Mouse (Mus musculus) megakaryocyte, embryonic 14.5 days (primary cell): ENCODE measurements around the gene Gpr35. TPM values are rescaled to one million over a fixed set of nuclear protein-coding genes. Genes with fewer than 3 reads are reported as not detected.
A peak's percentile ranks its signal among the peaks of the same experiment; 100 is the strongest.

Experiments
- H3K27me3 ChIP-seq: replicated peaks from 2 replicates; pipeline ENCODE3; 2012; ENCODE audit warnings: inconsistent platforms
- H3K36me3 ChIP-seq: replicated peaks from 2 replicates; pipeline ENCODE3; 2012; ENCODE audit warnings: low read length, inconsistent platforms, mixed read lengths
- H3K4me1 ChIP-seq: 2 replicates; pipeline ENCODE4 v1.6.1; 2012; ENCODE audit warnings: inconsistent platforms
- H3K4me3 ChIP-seq: replicated peaks from 2 replicates; pipeline ENCODE3; 2012; ENCODE audit warnings: moderate library complexity, mild to moderate bottlenecking, inconsistent platforms
- H3K9me3 ChIP-seq: 2 replicates; pipeline ENCODE4 v1.6.1; 2012; ENCODE audit warnings: inconsistent platforms
- FLI1 ChIP-seq: IDR thresholded peaks from 2 replicates; pipeline ENCODE4 v1.6.1; 2012; ENCODE audit warnings: low read length, inconsistent platforms, mixed read lengths
- GATA1 ChIP-seq: IDR thresholded peaks from 3 replicates; pipeline ENCODE4 v1.6.1; 2012; ENCODE audit warnings: mixed read lengths, low read length, inconsistent platforms, borderline replicate concordance
- polyA plus RNA-seq: library from polyadenylated mRNA; stranded (reverse); fragments of >175 nt; gene quantifications from 2 replicates; pipeline ENCODE4 v1.2.3, GENCODE M21; 2012; ENCODE audit warnings: low replicate concordance; ENCODE audit not compliant: insufficient read depth

The Gpr35 gene
- polyA plus RNA-seq, 1 experiment: 1.1 TPM

DNA sequence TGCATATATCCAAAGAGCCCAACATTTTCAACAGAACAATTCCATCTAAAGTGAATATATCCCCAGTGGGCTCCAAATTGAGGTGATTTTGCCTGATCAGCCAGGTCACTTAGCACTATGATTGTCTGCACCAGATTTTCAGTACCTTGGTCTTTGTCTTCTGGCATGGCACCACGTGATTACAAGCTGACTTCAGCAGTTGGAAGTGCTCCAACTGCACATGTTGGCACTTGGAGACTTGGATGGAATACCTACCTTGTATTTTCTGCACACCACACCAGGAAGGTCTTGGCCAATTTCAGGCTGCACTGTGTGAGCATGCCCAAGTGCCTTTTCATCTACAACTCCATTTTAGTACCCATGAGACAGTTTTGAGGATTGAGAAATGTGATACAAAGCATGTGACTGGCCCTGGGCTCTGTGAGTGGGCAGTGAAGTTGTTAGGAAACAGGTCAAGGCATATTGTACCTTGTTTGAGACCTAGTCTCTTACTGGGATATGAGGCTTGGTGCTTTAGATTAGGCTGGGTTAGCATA is 20.4 kb upstream of the Gpr35 start:
- no peak for TF ChIP-seq GATA1
- TF ChIP-seq FLI1: no peak
- H3K27me3 ChIP-seq: peaks cover 25% of the 10 kb centered on the region
- peaks cover 22% of the 10 kb centered on the region for H3K4me1 ChIP-seq
- H3K4me3 ChIP-seq: no peak overlapping the region
- no peaks in the 10 kb centered on the region for H3K36me3 ChIP-seq
- H3K9me3 ChIP-seq: peaks cover 38% of the 10 kb centered on the region

DNA sequence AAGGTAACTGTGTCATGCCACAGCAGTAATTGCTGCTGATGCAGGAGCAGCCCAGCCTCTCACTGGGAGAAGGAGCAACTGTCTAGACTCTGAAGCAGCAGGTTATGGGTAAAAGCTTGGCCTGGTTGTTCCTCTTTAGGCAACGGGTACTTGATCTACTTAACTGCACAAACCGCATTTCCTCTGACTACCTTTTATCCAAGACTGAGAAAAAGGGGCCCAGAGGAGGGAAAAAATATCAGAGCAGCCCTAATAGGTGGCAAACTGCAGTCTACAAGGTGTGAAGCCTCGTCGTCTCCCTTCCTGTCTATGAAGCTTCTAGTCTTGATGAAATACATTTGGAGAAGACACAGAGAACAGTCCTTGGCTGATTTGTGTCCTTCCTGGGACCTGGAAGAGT is 17.1 kb upstream of the Gpr35 start:
- H3K27me3 ChIP-seq: peaks cover 18% of the 10 kb centered on the region
- H3K36me3 ChIP-seq: peaks cover 15% of the 10 kb centered on the region
- peaks cover 42% of the 10 kb centered on the region for H3K4me1 ChIP-seq
- peak overlapping the region; percentile 94 for H3K4me3 ChIP-seq
- no peak for TF ChIP-seq GATA1
- no peak for TF ChIP-seq FLI1
- peaks cover 17% of the 10 kb centered on the region for H3K9me3 ChIP-seq

DNA sequence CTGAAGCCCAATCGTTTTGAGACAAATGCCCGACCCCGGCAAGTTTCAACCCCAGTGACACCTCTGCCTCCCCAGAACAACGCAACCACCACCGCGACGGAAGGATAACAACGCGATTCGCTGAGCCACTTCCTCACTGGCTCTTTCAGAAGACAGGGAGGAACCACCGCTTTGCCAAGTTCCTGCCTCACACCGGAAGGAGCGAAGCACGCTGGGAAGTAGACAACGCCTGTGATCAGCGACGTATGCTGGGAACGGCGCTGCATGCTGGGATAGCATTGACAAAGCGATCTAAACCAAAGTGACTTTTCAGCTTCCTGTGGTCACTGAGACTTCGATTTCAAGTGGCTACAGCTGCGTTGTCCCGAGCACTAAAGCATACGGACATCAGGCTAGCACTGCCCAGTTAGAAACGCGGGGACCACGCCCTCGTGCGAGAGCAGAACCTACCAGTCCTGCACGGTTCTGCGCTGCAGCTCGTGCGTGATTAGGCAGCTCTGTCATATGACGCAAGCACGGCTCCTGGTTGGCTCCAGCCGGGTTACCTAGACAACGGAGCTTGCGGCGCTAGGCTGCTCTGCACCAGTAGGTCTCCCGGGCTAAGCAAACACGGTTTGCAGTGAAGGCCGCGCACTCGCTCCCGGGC is 16.4 kb upstream of the Gpr35 start, which contains the start of gene Capn10:
TSS of gene Capn10 (plus strand) at position 195 of the 646 bp plus-strand sequence.
- peaks cover 17% of the 10 kb centered on the region for H3K9me3 ChIP-seq
- peaks cover 42% of the 10 kb centered on the region for H3K4me1 ChIP-seq
- H3K4me3 ChIP-seq: peak within 1 kb of the TSS; percentile 94
- H3K27me3 ChIP-seq: peaks cover 14% of the 10 kb centered on the region
- H3K36me3 ChIP-seq: peaks cover 22% of the 10 kb centered on the region
- TF ChIP-seq FLI1 (peak; percentile 40; the same call in 1 of the 2 replicates), GATA1 (no peak)

DNA sequence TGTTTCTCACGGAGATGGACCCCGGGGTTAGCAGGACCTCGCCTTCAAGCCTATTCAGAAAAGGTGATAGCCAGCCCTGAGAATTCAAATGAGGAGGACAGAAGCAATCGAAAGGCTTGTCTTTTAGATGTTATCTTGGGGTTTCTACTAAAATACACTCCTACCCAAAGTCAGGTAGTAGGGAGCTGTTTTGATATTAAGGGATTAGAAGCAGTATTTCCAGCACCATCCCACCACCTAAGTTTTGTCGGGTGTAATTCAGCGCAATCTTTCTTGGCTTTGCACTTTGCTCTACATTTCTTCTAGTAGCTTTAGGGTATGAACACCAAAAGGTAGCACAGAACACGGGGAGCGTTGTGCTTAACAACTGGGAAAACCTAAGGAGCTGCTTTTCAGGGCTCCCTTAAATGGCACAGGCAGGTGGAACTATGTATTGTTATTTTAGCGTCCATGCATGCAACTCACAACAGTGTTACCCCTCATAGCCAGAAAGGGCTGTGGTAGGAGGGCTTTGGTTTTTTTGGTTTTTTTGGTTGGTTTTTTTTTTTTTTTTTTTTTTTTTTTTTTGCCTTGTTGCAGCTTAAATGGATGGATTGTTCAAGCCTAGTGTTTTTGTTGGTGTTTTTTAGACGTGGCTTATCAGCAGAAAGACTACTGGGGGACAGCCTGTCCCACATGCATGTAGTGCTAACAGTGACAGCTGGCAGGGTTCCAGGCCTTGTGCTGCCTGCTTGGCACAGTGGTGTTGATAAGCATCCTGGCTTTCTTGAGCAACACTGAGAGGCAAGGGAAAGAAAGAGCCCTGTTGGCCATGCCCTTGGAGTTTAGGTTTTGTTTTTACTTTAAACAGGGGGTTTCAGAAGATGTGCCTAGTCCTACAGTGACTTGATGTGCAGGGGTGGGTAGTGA is 15.4 kb upstream of the Gpr35 start:
- peaks cover 5% of the 10 kb centered on the region for H3K27me3 ChIP-seq
- TF ChIP-seq GATA1 (no peak), FLI1 (no peak)
- peaks cover 32% of the 10 kb centered on the region for H3K36me3 ChIP-seq
- H3K4me1 ChIP-seq: peaks cover 42% of the 10 kb centered on the region
- peak overlapping the region; percentile 94 for H3K4me3 ChIP-seq
- H3K9me3 ChIP-seq: peaks cover 17% of the 10 kb centered on the region

DNA sequence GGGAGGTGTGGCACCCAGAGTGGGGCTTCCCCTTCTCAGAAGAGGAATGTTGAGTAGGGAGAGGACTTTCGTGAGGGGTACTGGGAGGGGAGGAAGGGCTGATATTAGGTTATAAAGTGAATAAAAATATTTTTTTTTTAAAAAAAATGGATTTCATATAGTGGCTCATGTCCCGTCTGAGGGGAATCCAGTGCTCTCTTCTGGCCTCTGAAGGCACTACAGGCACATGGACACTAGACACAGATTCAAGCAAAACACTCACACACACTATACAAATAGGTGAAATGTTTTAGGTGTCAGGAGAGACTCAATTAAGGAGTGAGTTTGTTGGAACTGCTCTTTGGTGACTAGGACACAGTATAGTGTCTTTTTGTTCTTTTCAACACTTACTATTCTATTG is 14.7 kb upstream of the Gpr35 start:
- peaks cover 17% of the 10 kb centered on the region for H3K9me3 ChIP-seq
- H3K4me3 ChIP-seq: peak overlapping the region; percentile 94
- peaks cover 42% of the 10 kb centered on the region for H3K4me1 ChIP-seq
- no peak for TF ChIP-seq FLI1
- TF ChIP-seq GATA1: no peak
- peaks cover 4% of the 10 kb centered on the region for H3K27me3 ChIP-seq
- H3K36me3 ChIP-seq: peaks cover 38% of the 10 kb centered on the region

GRCm38 (mm10) chr1:92936467-92936866 is 14.2 kb upstream of the Gpr35 start:
- H3K9me3 ChIP-seq: peaks cover 16% of the 10 kb centered on the region
- no peak overlapping the region for H3K4me3 ChIP-seq
- H3K36me3 ChIP-seq: peaks cover 40% of the 10 kb centered on the region
- H3K27me3 ChIP-seq: peaks cover 4% of the 10 kb centered on the region
- H3K4me1 ChIP-seq: peaks cover 42% of the 10 kb centered on the region
- TF ChIP-seq FLI1: no peak
- no peak for TF ChIP-seq GATA1

DNA sequence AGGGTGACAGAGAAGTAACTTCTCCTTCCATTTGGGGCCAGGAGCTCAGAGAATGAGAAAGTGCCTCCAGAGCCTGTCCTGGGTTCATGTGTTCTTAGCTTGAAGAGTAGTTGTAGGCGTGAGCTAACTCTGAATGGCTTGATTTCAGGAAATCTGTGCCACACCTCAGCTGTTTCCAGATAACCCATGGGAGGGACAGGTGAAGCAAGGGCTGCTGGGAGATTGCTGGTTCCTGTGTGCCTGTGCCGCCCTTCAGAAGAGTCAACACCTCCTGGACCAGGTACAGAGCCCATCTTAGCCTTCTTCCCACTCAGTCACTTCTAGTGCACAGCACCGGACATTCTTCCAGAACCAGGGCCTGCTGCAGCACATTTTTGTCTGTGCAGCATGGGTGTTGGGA is 12.9 kb upstream of the Gpr35 start:
- H3K36me3 ChIP-seq: peaks cover 54% of the 10 kb centered on the region
- H3K4me1 ChIP-seq: peaks cover 42% of the 10 kb centered on the region
- TF ChIP-seq GATA1 (no peak), FLI1 (no peak)
- peaks cover 4% of the 10 kb centered on the region; the same call in 1 of the 2 replicates for H3K9me3 ChIP-seq
- no peaks in the 10 kb centered on the region for H3K27me3 ChIP-seq
- H3K4me3 ChIP-seq: no peak overlapping the region

DNA sequence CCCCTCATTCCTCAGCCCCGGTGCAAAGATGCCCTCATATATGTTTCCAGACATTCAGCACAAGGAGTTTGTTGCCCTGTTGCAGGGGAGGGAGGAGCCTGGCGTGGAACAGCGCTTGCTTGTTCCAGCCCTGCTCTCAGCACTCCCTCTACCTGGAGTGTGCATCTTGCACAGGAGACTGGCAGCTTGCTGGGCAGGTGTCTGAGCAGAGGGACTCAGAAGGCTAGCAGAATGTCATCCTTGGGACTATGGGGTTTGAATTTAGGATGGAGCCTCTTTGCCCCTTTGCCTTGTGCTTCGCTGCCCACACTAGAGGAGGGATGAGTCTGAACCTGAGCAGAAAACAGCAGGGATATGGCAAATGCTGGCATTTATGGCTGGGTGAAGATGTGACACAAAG is 10.9 kb upstream of the Gpr35 start:
- H3K4me3 ChIP-seq: no peak overlapping the region
- peaks cover 25% of the 10 kb centered on the region for H3K4me1 ChIP-seq
- H3K9me3 ChIP-seq: no peaks in the 10 kb centered on the region
- TF ChIP-seq FLI1 (no peak), GATA1 (no peak)
- H3K27me3 ChIP-seq: no peaks in the 10 kb centered on the region
- peaks cover 73% of the 10 kb centered on the region for H3K36me3 ChIP-seq

DNA sequence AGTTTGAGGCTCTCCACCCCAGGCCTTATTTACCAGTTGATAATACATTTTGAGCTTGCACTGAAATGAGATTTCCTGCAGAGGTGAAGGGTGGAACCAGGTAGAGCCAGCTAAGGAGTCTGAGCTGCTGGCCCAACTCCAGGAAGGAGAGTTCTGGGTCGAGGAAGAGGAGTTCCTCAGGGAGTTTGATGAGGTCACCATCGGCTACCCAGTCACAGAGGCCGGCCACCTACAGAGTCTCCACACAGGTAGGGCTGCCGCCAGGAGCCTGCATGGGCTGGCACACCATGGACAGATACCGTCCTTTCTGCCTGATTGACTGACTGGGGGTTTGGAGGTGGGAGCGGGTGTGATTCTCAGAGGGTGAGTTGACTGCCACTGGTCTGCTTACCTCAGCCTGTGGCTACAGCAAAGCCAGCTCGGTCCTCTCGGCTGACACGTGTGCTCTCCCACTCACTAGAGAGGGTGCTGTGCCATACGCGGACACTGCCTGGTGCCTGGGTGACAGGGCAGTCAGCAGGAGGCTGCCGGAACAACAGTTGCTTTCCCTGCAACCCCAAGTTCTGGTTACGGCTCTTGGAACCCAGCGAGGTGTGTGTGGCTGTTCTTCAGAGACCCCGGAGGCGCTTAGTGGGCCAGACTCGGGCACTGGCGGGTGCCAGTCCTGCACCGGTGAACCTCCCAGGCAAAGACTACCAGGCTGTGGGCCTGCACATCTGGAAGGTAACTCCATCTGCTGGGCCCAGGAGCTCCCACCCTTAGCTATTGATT is 7.3 kb upstream of the Gpr35 start:
- TF ChIP-seq FLI1 (no peak), GATA1 (no peak)
- Histone ChIP-seq H3K9me3 (no peaks in the 10 kb centered on the region), H3K36me3 (peaks cover 97% of the 10 kb centered on the region), H3K27me3 (no peaks in the 10 kb centered on the region), H3K4me1 (no peaks in the 10 kb centered on the region), H3K4me3 (peak overlapping the region; percentile 38)
